Mouse (Mus musculus): ENCODE measurements around the gene Gm20696.

DNA sequence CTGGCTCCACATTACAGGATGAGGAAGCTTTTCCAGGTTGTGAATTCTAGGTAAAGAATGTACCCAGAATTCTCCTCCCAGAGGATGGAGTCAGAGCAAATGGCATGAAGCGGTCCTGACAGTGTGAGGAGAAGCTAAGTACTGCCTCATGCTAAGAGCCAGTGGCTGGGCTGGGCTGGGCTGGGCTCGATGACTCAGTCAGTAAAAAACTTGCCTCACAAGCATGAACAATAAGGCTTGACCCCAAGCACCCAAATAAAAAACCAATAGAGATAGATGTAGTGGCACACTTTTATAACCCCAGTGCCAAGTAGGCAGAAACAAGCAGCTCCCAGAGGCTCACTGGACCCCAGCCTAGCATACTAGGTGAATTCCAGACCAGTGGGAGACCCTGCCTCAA is 448.8 kb downstream of the Gm20696 start:
- no peak for TF ChIP-seq CTCF (IDR thresholded peaks at IDR 0.05; ENCODE audit: low read depth)
- no peak for TF ChIP-seq EP300 (IDR thresholded peaks at IDR 0.05; ENCODE audit: low read depth)

Measured in liver, embryonic 14.5 days (tissue).